Mouse (Mus musculus) MEL (cell line): ENCODE measurements at regions not wholly inside any gene's neighbourhood (a gene's known extent, or its start where the extent isn't known, plus 50 kb on each side); places are given as distances from the start of the nearest gene placed in this dataset.

Experiments used
- CTCF ChIP-seq, 3 experiments: IDR thresholded peaks in 2 of 3; conservative IDR thresholded peaks in 1 of 3; 2 replicates each; pipeline ENCODE4 v1.5.1; 2011 to 2012; ENCODE audit warnings: low read length in 3 of 3, low read depth in 2 of 3, mild to moderate bottlenecking in 2 of 3, improper control_type of control experiment in 1 of 3, inconsistent platforms in 1 of 3, mixed read lengths in 1 of 3, moderate library complexity in 1 of 3; ENCODE audit not compliant: control insufficient read depth in 1 of 3, insufficient read depth in 1 of 3, poor library complexity in 1 of 3, severe bottlenecking in 1 of 3
- E2F4 ChIP-seq: IDR thresholded peaks from 2 replicates; pipeline ENCODE4 v1.6.1; 2011; ENCODE audit warnings: low read depth, low read length, improper control_type of control experiment, borderline replicate concordance
- EP300 ChIP-seq, 2 experiments: IDR thresholded peaks; 2 replicates each; pipeline ENCODE4 v1.6.1; 2011; ENCODE audit warnings: improper control_type of control experiment in 2 of 2, low read length in 2 of 2, low read depth in 1 of 2, mild to moderate bottlenecking in 1 of 2
- GABPA ChIP-seq: IDR thresholded peaks from 2 replicates; pipeline ENCODE4 v1.6.1; 2012; ENCODE audit warnings: low read depth, mild to moderate bottlenecking, inconsistent platforms, low read length, improper control_type of control experiment, moderate library complexity
- GATA1 ChIP-seq: IDR thresholded peaks from 2 replicates; pipeline ENCODE4 v1.6.1; 2011; ENCODE audit warnings: low read depth, low read length, improper control_type of control experiment
- HCFC1 ChIP-seq: IDR thresholded peaks from 2 replicates; pipeline ENCODE4 v1.6.1; 2012; ENCODE audit warnings: low read depth, mild to moderate bottlenecking, inconsistent platforms, low read length, improper control_type of control experiment, moderate library complexity
- POLR2A ChIP-seq, 2 experiments: IDR thresholded peaks; 2 replicates each; pipeline ENCODE4 v1.6.1; 2011 to 2012; ENCODE audit warnings: low read length in 2 of 2, mild to moderate bottlenecking in 2 of 2, control low read depth in 1 of 2, improper control_type of control experiment in 1 of 2, low read depth in 1 of 2, moderate library complexity in 1 of 2; ENCODE audit not compliant: control insufficient read depth in 1 of 2, insufficient read depth in 1 of 2, poor library complexity in 1 of 2
- RAD21 ChIP-seq: IDR thresholded peaks from 2 replicates; pipeline ENCODE4 v1.6.1; 2011; ENCODE audit warnings: mild to moderate bottlenecking, low read depth, low read length, improper control_type of control experiment
- SIN3A ChIP-seq: IDR thresholded peaks from 2 replicates; pipeline ENCODE4 v1.6.1; 2012; ENCODE audit warnings: low read length, improper control_type of control experiment, inconsistent platforms
- USF1 ChIP-seq: IDR thresholded peaks from 2 replicates; pipeline ENCODE4 v1.6.1; 2014; ENCODE audit warnings: low read depth, mild to moderate bottlenecking, inconsistent platforms, low read length, improper control_type of control experiment, moderate library complexity
- USF2 ChIP-seq, 2 experiments: IDR thresholded peaks; 2 replicates each; pipeline ENCODE4 v1.6.1; 2011 to 2012; ENCODE audit warnings: improper control_type of control experiment in 2 of 2, low read length in 2 of 2, borderline replicate concordance in 1 of 2, inconsistent platforms in 1 of 2, low read depth in 1 of 2, mild to moderate bottlenecking in 1 of 2; ENCODE audit not compliant: insufficient read depth in 1 of 2
- ZNF384 ChIP-seq: IDR thresholded peaks from 2 replicates; pipeline ENCODE4 v1.6.1; 2012; ENCODE audit warnings: low read depth, mild to moderate bottlenecking, inconsistent platforms, low read length, improper control_type of control experiment

DNA sequence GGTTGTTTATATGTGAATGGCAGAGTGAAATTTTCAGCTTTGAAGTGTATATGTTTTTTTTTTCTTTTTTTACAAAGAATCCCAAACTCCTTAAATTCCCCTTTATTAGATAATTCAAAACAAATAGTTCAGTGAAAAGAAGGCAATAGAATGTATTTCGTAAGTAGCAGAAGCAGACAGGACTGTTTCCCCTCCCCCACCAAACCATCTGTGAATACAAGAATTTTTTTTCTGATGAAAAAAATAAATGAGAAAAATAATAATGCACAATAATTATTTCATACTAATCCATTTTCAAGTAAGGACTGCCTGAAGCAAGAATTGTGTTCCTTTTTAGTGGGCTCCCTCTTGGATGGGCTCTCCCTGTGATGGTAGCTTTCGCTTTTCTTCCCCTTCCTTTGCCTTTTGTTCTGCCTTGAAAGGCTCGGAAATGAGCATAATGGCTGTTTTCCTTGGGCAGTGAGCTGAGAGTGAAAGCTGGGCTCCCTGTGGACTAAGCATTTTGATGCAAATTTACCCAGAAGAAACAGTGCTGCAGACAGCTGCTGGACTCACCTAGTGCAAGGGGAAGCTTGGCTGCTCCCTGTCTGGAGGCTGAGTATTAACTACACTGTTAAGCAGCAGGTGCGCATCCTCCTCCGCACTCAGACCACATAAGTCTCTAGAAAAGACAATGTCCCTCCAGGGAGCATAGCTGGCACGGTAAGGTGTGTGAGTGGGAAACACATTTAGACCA is 388.4 kb downstream of the Plod2 start:
- TF ChIP-seq ZNF384 (no peak), GABPA (no peak), POLR2A (IDR thresholded peaks at IDR 0.05; ENCODE audit: control insufficient read depth in 1 of 2, insufficient read depth in 1 of 2, low read depth in 1 of 2, low read length in 2 of 2, poor library complexity in 1 of 2) (no peak), CTCF (IDR thresholded peaks at IDR 0.05 in 2 of 3, conservative IDR thresholded peaks at IDR 0.05 in 1 of 3; ENCODE audit: control insufficient read depth in 1 of 3, insufficient read depth in 1 of 3, low read depth in 2 of 3, low read length in 3 of 3, poor library complexity in 1 of 3, severe bottlenecking in 1 of 3) (no peak), USF1 (no peak), USF2 (IDR thresholded peaks at IDR 0.05; ENCODE audit: borderline replicate concordance in 1 of 2, insufficient read depth in 1 of 2, low read depth in 1 of 2, low read length in 2 of 2) (no peak), E2F4 (no peak), SIN3A (no peak), HCFC1 (no peak), RAD21 (no peak), GATA1 (no peak), EP300 (IDR thresholded peaks at IDR 0.05; ENCODE audit: low read depth in 1 of 2, low read length in 2 of 2) (no peak)
